Mouse (Mus musculus): Measurements from ENCODE around the gene Memo1. TPM values are rescaled to one million over a fixed set of nuclear protein-coding genes. Genes with fewer than 3 reads are reported as not detected.
"Not testable (repeated sequence)": the region's sequence is repeated elsewhere in the genome, so short reads cannot be mapped to it uniquely, and the experiment has no call there.

Memo1 gene
- polyA plus RNA-seq, 1 experiment: 32.8 TPM

DNA sequence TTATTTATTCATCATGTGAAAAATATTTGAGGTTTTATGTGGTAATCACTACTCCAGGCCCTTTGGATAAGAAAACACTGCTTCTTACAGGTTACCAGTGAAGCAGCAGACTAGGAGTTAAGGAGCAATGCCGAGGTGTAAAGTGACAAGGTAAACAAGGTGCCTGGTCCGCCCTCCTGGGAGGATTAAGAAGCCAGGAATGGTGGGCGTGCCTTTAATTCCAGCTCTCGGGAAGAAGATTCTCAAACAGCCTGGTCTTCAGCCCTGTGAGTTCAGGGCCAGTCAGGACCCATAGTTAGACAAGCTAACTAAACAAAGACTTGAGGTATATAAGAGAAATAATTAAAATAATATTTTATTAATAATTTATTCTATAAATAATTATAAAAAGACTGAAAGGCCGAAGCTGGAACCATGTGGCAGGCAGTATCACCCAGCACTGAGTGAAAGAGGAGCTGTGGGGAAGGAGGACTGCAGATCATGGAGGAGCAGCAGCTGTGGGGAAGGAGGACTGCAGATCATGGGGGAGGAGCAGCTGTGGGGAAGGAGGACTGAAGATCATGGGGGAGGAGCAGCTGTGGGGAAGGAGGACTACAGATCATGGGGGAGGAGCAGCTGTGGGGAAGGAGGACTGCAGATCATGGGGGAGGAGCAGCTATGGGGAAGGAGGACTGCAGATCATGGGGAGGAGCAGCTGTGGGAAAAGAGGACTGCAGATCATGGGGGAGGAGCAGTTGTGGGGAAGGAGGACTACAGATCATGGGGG is 86.0 kb downstream of the Memo1 start:
- WGBS: 82% methylated on average over 5 of the region's 5 CpGs
- no peak overlapping the region for H3K4me3 ChIP-seq (replicated peaks; ENCODE audit: insufficient read depth, low read depth, low read length)
- no peak for DNase-seq

DNA sequence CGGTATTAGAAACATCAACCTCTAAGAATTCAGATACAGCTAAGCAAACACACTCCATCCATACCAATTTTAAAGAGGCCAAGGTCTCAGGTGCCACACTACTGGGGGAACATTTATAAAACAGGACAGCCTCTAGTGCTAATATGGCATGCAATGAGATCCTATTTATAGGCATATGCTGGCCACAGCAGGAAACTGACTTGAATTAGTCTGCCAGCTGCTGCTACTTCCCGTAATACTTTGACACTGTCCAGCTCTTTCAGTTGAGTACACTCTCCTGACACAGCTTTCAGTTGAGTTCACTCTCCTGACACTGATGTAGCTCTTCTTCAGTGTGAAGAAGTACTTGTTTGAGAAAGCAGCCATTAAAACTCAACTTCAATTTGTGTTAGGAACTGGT is 99.4 kb downstream of the Memo1 start:
- Histone ChIP-seq H3K27me3 (ENCODE audit: control insufficient read depth, insufficient read depth, low read length) (no peaks in the 10 kb centered on the region), H3K27ac (ENCODE audit: insufficient read depth, low read length) (no peak overlapping the region), H3K4me1 (ENCODE audit: control insufficient read depth, insufficient read depth, low read length) (no peaks in the 10 kb centered on the region; the same call in 1 of the 2 replicates), H3K4me3 (replicated peaks; ENCODE audit: insufficient read depth, low read depth, low read length) (no peak overlapping the region)
- peak in 1 of 2 experiments; percentile 19 for DNase-seq
- TF ChIP-seq CTCF (IDR thresholded peaks at IDR 0.05; ENCODE audit: borderline replicate concordance, insufficient read depth, low read depth, low read length) (no peak), POLR2A (IDR thresholded peaks at IDR 0.05; ENCODE audit: borderline replicate concordance, insufficient read depth, low read length) (no peak)
- WGBS: 17% methylated on average over 2 of the region's 2 CpGs

More for the DNA sequence above, 86.0 kb downstream of the Memo1 start:
- no peak for TF ChIP-seq CTCF (IDR thresholded peaks at IDR 0.05; ENCODE audit: borderline replicate concordance, insufficient read depth, low read depth, low read length)
- TF ChIP-seq POLR2A (IDR thresholded peaks at IDR 0.05; ENCODE audit: borderline replicate concordance, insufficient read depth, low read length): no peak
- Histone ChIP-seq H3K27ac (ENCODE audit: insufficient read depth, low read length) (no peak overlapping the region), H3K4me1 (ENCODE audit: control insufficient read depth, insufficient read depth, low read length) (no peaks in the 10 kb centered on the region), H3K27me3 (ENCODE audit: control insufficient read depth, insufficient read depth, low read length) (no peaks in the 10 kb centered on the region)

DNA sequence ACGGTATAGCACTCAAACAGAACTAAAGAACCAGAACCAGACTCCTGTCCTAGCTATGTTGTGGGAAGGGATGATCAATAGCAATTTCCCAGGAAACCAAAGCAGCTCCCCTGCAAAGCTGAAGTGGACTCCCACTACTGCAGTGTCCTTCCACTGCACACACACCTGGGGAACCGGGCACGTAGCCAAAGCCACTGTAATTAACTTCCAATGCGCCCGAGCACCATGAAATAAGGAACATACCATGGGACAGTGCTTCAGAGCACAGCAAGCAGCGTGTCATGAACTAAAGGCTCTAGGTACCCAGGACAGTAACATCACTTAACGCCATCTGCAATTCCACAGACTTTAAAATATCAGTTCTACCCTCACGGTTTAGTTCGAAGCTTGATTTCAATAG is 100.6 kb downstream of the Memo1 start:
- no peak for TF ChIP-seq CTCF (IDR thresholded peaks at IDR 0.05; ENCODE audit: borderline replicate concordance, insufficient read depth, low read depth, low read length)
- no peak for TF ChIP-seq POLR2A (IDR thresholded peaks at IDR 0.05; ENCODE audit: borderline replicate concordance, insufficient read depth, low read length)
- Histone ChIP-seq H3K4me3 (replicated peaks; ENCODE audit: insufficient read depth, low read depth, low read length) (no peak overlapping the region), H3K4me1 (ENCODE audit: control insufficient read depth, insufficient read depth, low read length) (no peaks in the 10 kb centered on the region), H3K27ac (ENCODE audit: insufficient read depth, low read length) (no peak overlapping the region), H3K27me3 (ENCODE audit: control insufficient read depth, insufficient read depth, low read length) (no peaks in the 10 kb centered on the region)
- DNase-seq: no peak
- 74% methylated on average over 9 of the region's 9 CpGs for WGBS

DNA sequence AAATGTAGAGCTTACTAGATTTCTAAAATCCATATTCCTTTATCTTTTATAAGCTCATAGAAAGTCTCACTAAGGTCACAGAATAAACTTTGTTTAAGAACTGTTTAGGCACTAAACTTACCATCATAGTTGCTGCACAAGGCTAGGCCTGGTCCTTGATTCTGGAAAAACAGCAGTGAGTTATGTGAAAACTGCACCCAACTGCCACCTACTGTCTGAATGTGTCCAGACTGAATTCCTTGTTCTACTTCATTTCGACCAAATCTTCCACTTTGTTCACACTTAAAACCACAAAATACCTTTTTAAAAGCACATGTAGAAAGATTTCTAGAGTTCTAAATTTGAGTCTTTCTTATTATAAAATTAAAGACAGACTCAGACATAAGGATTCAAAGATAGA is 101.9 kb downstream of the Memo1 start:
- no peaks in the 10 kb centered on the region for H3K27me3 ChIP-seq (ENCODE audit: control insufficient read depth, insufficient read depth, low read length)
- no peaks in the 10 kb centered on the region for H3K4me1 ChIP-seq (ENCODE audit: control insufficient read depth, insufficient read depth, low read length)
- no peak overlapping the region for H3K4me3 ChIP-seq (replicated peaks; ENCODE audit: insufficient read depth, low read depth, low read length)
- WGBS: 70% methylated on average over 1 of the region's 1 CpGs
- no peak for TF ChIP-seq CTCF (IDR thresholded peaks at IDR 0.05; ENCODE audit: borderline replicate concordance, insufficient read depth, low read depth, low read length)
- no peak for DNase-seq
- no peak overlapping the region for H3K27ac ChIP-seq (ENCODE audit: insufficient read depth, low read length)

DNA sequence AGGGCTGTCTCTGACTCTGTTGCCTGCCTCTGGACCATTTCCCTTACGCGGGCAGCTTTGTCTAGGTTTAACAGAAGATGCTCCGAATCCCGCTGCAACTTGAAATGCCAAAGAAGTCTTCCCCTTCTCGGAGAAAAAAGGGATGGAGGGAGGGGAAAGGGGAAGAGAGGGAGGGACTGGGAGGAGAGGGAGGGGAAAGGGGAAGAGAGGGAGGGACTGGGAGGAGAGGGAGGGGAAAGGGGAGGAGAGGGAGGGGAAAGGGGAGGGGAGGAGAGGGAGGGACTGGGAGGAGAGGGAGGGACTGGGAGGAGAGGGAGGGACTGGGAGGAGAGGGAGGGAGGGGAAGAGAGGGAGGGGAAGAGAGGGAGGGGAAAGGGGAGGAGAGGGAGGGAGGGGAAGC is 103.9 kb downstream of the Memo1 start:
- DNase-seq: no peak
- WGBS: 80% methylated on average over 5 of the region's 5 CpGs
- Histone ChIP-seq H3K27me3 (ENCODE audit: control insufficient read depth, insufficient read depth, low read length) (no peaks in the 10 kb centered on the region), H3K4me3 (replicated peaks; ENCODE audit: insufficient read depth, low read depth, low read length) (no peak overlapping the region), H3K27ac (ENCODE audit: insufficient read depth, low read length) (no peak overlapping the region), H3K4me1 (ENCODE audit: control insufficient read depth, insufficient read depth, low read length) (no peaks in the 10 kb centered on the region)
- TF ChIP-seq POLR2A (IDR thresholded peaks at IDR 0.05; ENCODE audit: borderline replicate concordance, insufficient read depth, low read length) (no peak), CTCF (IDR thresholded peaks at IDR 0.05; ENCODE audit: borderline replicate concordance, insufficient read depth, low read depth, low read length) (no peak)

DNA sequence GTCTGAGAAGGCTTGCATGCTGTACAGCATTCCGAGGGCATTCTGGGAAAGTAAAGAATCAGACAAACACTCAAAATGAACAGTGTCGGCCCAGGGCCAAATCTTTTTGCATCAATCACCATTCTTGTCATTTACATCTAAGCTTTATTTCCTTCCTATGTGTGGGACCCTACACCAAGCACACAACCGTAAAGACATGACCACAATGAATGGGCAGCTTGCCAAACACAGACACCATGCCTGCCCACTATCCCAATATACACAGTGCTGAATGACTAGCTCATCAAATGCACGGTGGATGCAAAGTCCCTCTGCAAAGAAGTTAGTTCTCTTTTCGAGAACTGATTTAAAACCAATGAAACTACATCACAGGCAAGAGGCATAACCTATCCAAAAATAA is 109.1 kb downstream of the Memo1 start:
- 41% methylated on average over 5 of the region's 5 CpGs for WGBS
- no peak for DNase-seq
- H3K27ac ChIP-seq (ENCODE audit: insufficient read depth, low read length): no peak overlapping the region
- no peaks in the 10 kb centered on the region for H3K4me1 ChIP-seq (ENCODE audit: control insufficient read depth, insufficient read depth, low read length)
- no peak overlapping the region for H3K4me3 ChIP-seq (replicated peaks; ENCODE audit: insufficient read depth, low read depth, low read length)
- no peaks in the 10 kb centered on the region for H3K27me3 ChIP-seq (ENCODE audit: control insufficient read depth, insufficient read depth, low read length)
- TF ChIP-seq POLR2A (IDR thresholded peaks at IDR 0.05; ENCODE audit: borderline replicate concordance, insufficient read depth, low read length): no peak
- no peak for TF ChIP-seq CTCF (IDR thresholded peaks at IDR 0.05; ENCODE audit: borderline replicate concordance, insufficient read depth, low read depth, low read length)

DNA sequence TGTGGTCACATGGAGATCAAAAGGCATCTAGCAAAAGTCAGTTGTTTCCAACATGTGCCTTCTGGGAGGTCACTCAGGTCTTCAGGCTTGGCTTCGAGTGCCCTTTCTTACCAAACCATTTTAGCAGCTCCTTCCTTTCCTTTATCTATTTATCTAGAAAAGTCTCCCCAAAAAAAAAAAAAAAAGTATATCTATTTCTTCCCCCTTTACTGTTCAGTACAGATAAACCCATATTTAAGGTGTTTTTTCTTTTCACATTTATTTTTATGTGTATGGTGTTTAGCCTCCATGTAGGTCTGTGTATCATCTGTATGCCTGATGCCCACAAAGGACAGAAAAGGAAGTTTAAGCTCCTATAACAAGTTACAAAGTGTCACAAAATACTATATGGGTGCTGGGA is 110.6 kb downstream of the Memo1 start:
- H3K4me1 ChIP-seq (ENCODE audit: control insufficient read depth, insufficient read depth, low read length): no peaks in the 10 kb centered on the region
- no peaks in the 10 kb centered on the region for H3K27me3 ChIP-seq (ENCODE audit: control insufficient read depth, insufficient read depth, low read length)
- H3K27ac ChIP-seq (ENCODE audit: insufficient read depth, low read length): no peak overlapping the region
- 84% methylated on average over 1 of the region's 1 CpGs for WGBS
- DNase-seq: no peak
- no peak overlapping the region for H3K4me3 ChIP-seq (replicated peaks; ENCODE audit: insufficient read depth, low read depth, low read length)
- no peak for TF ChIP-seq POLR2A (IDR thresholded peaks at IDR 0.05; ENCODE audit: borderline replicate concordance, insufficient read depth, low read length)
- TF ChIP-seq CTCF (IDR thresholded peaks at IDR 0.05; ENCODE audit: borderline replicate concordance, insufficient read depth, low read depth, low read length): no peak

DNA sequence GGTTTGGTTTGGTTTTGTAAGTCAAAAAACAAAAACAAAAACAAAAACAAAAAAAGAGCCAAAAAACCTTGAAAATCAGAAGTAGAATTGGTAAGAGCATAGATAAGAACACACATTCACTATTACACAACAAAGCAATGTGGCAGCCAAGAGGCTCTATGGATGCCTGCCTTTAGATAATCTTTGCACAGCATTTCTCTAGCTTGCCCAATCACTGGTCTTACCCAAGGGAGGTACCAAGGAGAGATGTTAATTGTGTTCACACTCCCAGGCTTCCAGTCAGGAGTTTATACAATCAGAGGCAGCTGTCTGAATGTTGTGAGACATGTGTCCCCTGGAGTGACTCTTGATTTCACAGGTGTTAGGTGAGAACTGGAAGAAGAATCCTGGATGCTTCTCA is 114.4 kb downstream of the Memo1 start:
- no peaks in the 10 kb centered on the region for H3K27me3 ChIP-seq (ENCODE audit: control insufficient read depth, insufficient read depth, low read length)
- no peak overlapping the region for H3K4me3 ChIP-seq (replicated peaks; ENCODE audit: insufficient read depth, low read depth, low read length)
- TF ChIP-seq POLR2A (IDR thresholded peaks at IDR 0.05; ENCODE audit: borderline replicate concordance, insufficient read depth, low read length) (no peak), CTCF (IDR thresholded peaks at IDR 0.05; ENCODE audit: borderline replicate concordance, insufficient read depth, low read depth, low read length) (no peak)
- H3K27ac ChIP-seq (ENCODE audit: insufficient read depth, low read length): no peak overlapping the region
- no peaks in the 10 kb centered on the region for H3K4me1 ChIP-seq (ENCODE audit: control insufficient read depth, insufficient read depth, low read length)
- DNase-seq: no peak

DNA sequence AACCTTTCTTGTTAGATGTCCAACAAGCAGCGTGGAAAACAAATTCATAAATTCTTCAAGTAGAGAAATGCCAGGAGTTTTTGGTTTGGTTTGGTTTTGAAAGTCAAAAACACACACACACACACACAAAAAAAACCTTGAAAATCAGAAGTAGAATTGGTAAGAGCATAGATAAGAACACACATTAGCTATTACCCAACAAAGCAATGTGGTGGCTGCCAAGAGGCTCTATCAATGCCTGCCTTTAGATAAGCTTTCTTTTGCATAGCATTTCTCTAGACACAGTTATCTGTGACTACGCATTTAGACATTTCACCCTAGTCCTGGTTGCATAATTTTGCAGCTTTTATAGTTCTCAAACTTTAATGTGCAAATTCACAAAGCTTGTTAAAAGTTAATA is 115.7 kb downstream of the Memo1 start:
- H3K4me1 ChIP-seq (ENCODE audit: control insufficient read depth, insufficient read depth, low read length); H3K27me3 ChIP-seq (ENCODE audit: control insufficient read depth, insufficient read depth, low read length); H3K4me3 ChIP-seq (replicated peaks; ENCODE audit: insufficient read depth, low read depth, low read length); H3K27ac ChIP-seq (ENCODE audit: insufficient read depth, low read length); DNase-seq: not testable (repeated sequence)
- WGBS: 96% methylated on average over 2 of the region's 2 CpGs

All from cerebellum, adult 2 months (tissue).